Mouse (Mus musculus) heart, postnatal 14 days (tissue): ENCODE measurements at regions not wholly inside any gene's neighbourhood (a gene's known extent, or its start where the extent isn't known, plus 50 kb on each side); places are given as distances from the start of the nearest gene placed in this dataset.
A peak's percentile ranks its signal among the peaks of the same experiment; 100 is the strongest.

Experiments
- DNase-seq, 2 experiments: peaks; one replicate each; pipeline ENCODE4 v3.0.0; 2021 to 2022
- intact Hi-C: fragments of 180-260 bp; cut with DNase I; formaldehyde crosslinking; loops from one replicate; pipeline ENCODE4 v1.15.1; 2025

DNA sequence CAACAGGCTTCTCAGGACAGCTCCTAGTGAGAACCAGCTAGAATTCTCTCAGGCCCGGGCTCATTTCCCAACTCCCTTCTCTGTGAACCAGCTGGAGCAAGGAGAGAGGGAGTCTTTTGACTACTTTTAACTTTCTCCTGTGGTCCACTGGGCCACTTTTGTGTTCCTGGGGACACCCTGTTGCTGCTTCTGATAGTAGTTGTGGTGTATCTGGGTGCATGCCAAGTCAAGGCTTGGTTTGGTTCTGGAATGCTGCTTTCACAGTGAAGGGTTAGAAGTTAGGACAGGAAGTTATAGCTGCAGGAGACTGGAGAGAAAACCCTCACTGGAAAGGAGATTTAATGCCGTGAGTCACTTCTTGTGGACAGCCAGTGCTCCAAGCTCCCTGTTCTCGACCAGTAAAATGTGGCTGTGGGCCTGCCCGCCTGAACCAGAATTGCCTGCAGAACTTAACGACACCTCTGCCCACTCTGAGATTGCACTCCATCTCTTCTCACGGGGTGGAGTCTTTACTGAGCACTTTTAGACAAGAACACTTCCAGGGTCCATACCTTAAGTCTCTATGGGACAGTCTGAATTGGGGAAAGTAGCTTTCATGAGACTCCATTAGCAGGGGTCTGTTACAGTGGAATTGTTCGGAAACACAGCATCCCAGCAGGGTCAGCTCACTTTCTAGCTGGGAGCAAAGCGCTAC, 97.0 kb upstream of the Myocd start:
- intact Hi-C loops = no loop called here
- DNase-seq = peak; percentile 20 to 45

DNA sequence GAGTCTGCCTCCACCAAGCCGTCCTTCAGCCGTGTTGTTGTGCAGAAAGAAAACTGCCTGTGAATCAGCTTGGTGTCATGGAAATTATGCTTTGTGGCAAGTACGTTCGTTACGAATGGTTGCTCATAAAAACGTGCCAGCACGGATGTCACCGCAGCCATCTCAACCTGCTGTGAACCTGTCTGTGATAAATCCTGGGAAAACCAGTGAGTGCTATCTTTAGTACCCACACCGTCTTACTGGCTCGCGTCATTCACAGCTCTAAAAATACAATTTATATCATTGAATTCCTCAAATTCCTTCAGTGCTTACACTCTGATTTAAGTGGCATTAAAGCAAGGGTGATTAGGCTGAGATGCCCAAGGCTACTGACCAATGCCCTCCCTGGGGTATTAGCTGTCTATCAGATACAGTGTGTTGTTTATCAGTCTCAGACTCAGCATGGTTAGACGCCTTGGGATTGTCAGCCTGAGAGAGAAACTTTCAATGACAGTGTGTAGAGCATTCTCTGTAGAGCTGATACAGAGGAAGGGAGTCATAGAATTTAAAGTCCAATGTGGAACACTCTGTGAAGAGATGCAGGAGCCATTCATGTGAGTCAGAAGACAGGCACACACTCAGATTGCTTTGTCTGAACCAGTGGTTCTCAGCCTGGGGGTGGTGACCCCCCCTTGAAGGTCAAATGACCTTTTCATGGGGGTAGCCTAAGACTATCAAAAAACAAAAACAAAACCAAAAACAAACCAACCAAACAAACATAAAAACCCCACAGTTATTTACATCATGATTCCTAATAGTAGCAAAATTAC, 96.2 kb upstream of the Myocd start:
- intact Hi-C loops = no loop called here
- DNase-seq = peak in 1 of 2 experiments; percentile 19

DNA sequence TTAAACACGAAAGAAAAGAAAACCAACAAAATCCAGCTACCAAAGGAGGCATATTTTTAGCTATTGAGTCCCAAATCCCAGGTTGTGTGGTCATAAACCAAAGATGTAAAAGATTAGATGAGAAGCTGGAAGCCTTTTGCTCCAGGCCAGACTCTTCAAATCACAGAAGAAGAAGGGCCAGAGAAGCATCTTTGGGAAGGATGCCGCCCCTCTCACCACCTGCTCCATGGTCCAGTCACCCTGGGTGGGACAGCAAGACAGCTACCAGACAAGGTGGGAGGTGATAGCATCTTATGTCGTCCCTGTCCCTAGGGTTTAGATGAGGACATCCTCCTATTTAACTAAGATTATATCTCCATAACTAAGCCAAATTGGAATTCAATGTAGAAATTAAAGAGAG, 95.1 kb upstream of the Myocd start:
- intact Hi-C loops = no loop called here
- no peak for DNase-seq

DNA sequence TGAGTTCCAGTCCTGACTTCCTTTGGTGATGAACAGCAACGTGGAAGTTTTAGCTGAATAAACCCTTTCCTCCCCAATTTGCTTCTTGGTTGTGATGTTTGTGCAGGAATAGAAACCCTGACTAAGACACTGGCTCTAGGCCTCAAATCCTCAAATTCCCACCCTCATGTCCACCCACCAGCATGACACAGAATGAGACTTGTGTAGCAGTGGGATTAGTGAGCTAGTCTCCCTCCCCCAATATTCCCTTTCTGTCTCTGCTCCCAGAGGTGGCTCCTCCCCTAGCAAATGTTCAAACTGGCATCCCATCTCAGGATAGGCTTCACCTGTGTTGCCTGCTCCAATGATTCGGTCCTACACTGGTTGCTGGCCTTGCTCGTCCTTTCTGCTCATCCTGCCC, 94.1 kb upstream of the Myocd start:
- no peak for DNase-seq
- intact Hi-C loops = no loop called here

DNA sequence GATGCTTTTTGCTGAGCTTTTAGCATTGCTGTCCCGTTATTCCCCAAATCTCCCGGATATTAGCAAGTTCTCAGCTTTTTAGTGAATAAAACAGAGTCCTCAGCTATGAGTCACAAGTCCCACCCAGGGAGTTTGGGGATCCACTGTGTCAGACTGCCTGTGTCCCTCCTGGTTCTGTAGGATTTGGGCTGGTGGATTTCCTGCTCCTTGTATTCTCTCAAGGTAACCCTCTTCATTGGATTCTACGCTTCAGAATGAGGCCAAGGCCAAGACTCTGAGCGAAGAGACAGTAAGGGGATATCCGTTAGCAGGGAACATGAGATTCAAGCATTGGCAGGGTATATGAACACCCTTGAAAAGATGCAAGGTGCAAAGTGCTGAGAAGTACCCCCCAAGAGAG, 90.9 kb upstream of the Myocd start:
- intact Hi-C loops = no loop called here
- DNase-seq = no peak

DNA sequence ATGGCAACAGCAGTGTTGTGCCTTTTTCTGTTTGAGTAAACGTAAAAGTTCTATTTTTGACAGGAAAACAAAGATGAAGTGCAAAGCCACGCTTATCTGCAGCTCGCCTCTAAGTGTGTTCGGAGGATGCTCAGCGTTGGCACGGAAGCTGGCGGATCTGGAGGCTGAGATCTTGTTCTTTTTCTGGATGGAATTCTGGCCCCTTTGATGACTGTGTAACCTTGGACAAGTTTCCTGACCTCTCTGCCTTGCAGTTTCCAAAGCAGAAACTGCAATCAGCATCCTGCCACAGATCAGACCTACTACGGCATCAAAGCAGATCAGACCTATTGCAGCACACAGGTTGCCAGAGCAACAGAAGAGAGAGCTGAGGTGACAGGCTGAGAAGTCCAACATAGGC, 89.1 kb upstream of the Myocd start:
- DNase-seq = no peak
- intact Hi-C loops = no loop called here

DNA sequence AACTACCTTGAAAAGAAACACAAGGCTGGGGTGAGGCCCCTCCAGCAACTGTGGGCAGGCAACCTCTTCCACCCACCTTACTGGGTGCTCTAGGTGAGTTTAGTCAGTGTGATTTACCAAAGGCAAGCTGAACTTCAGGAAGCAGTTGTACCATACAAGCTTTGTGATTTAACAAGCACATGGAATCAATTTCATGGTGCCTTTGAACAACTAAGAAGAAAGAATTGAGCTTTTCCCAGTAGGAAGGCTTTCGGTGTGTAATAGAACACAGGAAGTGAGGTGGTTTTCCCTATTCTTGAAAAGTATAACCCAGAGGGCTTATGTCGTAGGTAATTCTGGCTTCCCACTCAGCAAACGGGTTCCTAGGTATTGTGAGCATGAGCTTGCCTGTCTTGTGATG, 82.7 kb upstream of the Myocd start:
- intact Hi-C loops = loop anchor here (5.0 kb wide), 1 partner anchor 280 kb away; no protein-coding TSS in a partner anchor
- no peak for DNase-seq

DNA sequence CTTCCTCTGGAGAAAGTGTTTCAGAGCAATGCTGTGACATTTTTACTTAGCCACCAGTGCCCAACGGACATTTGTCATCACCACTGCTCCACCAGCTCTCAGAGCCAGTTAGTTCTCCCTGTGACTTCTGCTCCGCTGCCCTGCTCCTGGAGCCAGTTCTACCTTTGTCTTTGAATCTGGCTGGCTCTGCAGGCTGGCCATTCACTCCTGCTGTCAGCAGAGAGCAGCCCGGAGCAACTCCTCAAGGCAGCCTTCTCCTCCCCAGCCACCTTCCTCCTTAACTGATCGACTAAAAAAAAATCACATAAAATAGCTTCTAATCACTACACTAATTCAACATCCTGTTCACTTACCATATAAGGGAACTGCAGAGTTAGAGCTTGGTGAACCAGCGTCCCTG, 79.2 kb upstream of the Myocd start:
- DNase-seq = peak in 1 of 2 experiments; percentile 24
- intact Hi-C loops = loop anchor here (5.0 kb wide), 1 partner anchor 328 kb away; no protein-coding TSS in a partner anchor

DNA sequence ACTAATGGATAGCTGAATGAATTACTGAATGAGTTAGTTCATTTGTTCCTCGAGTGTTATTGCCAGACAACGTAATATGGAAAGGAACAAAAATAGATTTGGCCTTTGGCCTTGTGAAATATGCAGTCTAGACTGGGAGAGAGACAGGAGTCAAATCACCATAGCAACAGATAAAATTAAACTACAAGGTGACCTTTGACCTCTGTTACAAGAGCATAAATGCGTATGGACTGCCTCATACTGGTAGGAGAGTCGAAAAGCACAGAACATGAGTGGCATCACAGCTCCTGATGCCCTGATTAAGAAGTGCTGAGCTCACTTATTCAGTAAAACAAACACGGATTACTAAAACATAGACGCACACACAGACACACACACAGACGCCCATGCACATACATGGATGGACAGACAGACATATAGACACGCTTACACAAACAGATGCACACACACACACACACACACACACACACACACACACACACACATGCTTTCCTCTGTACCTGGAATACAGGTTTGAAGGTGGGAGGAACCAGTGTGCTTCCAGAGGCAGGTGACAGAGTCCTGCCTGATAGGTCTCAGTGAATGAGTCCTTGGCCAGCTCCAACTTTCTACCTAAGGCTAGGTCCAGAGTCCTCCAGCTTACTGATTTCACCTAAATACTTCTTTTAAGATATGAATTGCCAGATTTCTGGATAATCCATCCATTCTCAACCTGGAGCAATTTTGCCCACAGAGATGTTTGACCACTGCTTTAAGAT, 72.1 kb upstream of the Myocd start:
- intact Hi-C loops = no loop called here
- no peak for DNase-seq

DNA sequence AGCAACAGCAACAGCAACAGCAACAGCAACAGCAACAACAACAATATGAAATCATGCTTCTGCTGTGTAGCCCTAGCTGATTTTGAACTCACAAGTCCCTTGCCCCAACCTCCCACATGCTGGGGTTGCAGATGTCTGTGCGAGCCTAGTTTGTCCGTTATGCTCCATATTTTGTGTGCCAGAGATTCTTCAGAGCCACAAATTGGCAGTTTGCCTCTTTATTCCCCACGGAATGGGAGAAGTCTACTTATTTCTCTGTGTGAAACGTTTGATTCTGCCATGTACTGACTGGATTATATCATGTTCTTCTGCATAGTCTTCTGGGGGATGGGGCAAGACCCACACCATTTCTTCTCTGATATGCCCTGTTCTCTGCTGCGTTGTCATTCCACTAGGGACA, 64.5 kb upstream of the Myocd start:
- intact Hi-C loops = no loop called here
- DNase-seq = peak; percentile 5 to 37

DNA sequence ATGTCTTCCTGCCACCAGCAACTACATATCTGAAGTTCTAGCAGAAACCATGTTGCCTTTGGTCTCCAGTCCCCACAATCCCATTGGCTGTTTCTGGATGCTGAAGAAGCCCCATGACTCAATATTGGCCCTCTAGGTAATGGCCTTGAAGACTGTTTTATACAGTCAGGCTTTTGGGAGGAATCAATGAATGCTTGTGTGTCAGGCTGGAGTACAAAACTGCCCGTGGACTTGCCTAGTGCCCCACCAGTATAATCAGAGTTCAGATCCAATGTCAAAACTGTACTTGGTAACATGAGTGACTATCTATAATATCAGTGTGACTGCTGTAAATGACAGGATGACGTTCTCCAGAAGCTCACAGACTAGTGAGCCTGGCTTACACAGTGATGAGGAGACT, 63.3 kb upstream of the Myocd start:
- intact Hi-C loops = no loop called here

DNA sequence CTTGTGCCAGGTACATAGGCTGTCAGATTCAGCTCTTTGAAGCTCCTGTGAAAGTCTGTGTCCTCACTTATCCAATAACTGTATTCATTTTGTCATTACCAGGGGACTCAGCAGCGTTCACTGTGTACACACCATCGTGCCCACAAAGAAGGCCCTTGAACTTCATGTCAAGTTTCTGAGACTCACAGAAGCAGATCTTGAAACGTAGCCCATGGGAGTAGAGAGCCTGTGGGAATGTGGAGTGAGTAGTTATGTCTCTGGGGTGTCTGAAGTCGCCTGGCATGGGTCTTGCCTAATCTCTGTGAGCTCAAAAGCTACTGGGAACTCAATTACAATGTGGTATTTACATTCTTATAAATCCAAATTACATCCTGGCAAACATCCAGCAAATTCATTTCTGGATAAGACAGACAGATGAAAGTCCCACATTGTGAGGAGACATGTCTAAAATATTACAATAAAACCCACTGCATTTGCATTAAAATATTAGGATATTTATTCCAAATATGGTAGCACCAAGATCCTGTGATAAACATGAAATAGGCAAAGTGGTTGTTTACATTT, 53.2 kb upstream of the Myocd start:
- DNase-seq = no peak
- intact Hi-C loops = no loop called here

More for the DNA sequence above, 63.3 kb upstream of the Myocd start:
- no peak for DNase-seq
